16 mouse cellular contexts compared by ENCODE assay signal in genomic region chr16:51916337-51916736, GRCm38 (mm10).
DNase-seq lines count a peak whose midpoint lies in the region; ATAC-seq and TF ChIP-seq lines count a peak whose summit lies in the region.
"Had no signal": no experiment of that assay in that cellular context is flagged by ENCODE, and none has a peak within 500 bp of the region (broad histone marks: within the 10 kb centered on the region; RNA-seq: fewer than 3 reads in every experiment).

No protein-coding gene starts in this region.

- H3K4me1 ChIP-seq in heart, embryonic 13.5 days = peaks cover 13% of the 10 kb centered on the region
- H3K4me1 ChIP-seq in embryonic facial prominence, embryonic 13.5 days = peaks cover 22% of the 10 kb centered on the region
- H3K4me1 ChIP-seq in midbrain, embryonic 11.5 days (ENCODE audit: control insufficient read depth, insufficient read depth, low read length) = peaks cover 7% of the 10 kb centered on the region

- DNase-seq in heart, postnatal 36 days = no peak
- peak; percentile 41 for DNase-seq in brain, embryonic 14.5 days (ENCODE audit: low read depth)
- no peak for DNase-seq in midbrain, embryonic 11.5 days (ENCODE audit: low spot score, missing footprints)
- DNase-seq in spleen, adult 12 weeks (ENCODE audit: low spot score) = no peak
- DNase-seq in B cell, adult 2 months = no peak
- DNase-seq: adrenal gland, postnatal 36 days; gastrocnemius, postnatal 10 days; lung, postnatal 36 days; spleen, adult 18-20 months had no signal

- H3K9me3 ChIP-seq in heart, embryonic 13.5 days = 0 out of 2 replicates have a peak, but pooled peaks cover 4% of the 10 kb centered on the region
- H3K9me3 ChIP-seq in embryonic facial prominence, embryonic 13.5 days = no peaks in the 10 kb centered on the region
- H3K9me3 ChIP-seq in midbrain, embryonic 11.5 days (ENCODE audit: control insufficient read depth, low read length) = no peaks in the 10 kb centered on the region
- H3K9me3 ChIP-seq: embryonic facial prominence, embryonic 12.5 days; heart, embryonic 10.5 days had no signal

- intact Hi-C loops in heart, postnatal 36 days (cut with DNase I) = no loop called here

- WGBS in heart, embryonic 13.5 days = 29% methylated on average over 5 of the region's 5 CpGs
- 45% methylated on average over 5 of the region's 5 CpGs for WGBS in embryonic facial prominence, embryonic 13.5 days
- WGBS in midbrain, embryonic 11.5 days = 63% methylated on average over 5 of the region's 5 CpGs

- TF ChIP-seq CTCF in brain, embryonic 14.5 days (IDR thresholded peaks at IDR 0.05; ENCODE audit: borderline replicate concordance, extremely low read depth, insufficient read depth, insufficient read length) = no peak

- TF ChIP-seq POLR2A in brain, embryonic 14.5 days (IDR thresholded peaks at IDR 0.05; ENCODE audit: borderline replicate concordance, extremely low read depth, insufficient read depth, insufficient read length, poor library complexity, severe bottlenecking) = no peak

- H3K9ac ChIP-seq in heart, embryonic 13.5 days = no peak overlapping the region
- H3K9ac ChIP-seq in embryonic facial prominence, embryonic 13.5 days = no peak overlapping the region
- no peak overlapping the region for H3K9ac ChIP-seq in midbrain, embryonic 11.5 days (ENCODE audit: low read length)
- H3K9ac ChIP-seq: embryonic facial prominence, embryonic 12.5 days had no signal

- H3K4me2 ChIP-seq in heart, embryonic 13.5 days = peak overlapping the region; percentile 31
- H3K4me2 ChIP-seq in embryonic facial prominence, embryonic 13.5 days = peak overlapping the region; percentile 28; the same call in 1 of the 2 replicates
- H3K4me2 ChIP-seq in midbrain, embryonic 11.5 days = no peak overlapping the region

- H3K27me3 ChIP-seq in heart, embryonic 13.5 days (replicated peaks) = no peaks in the 10 kb centered on the region
- H3K27me3 ChIP-seq in embryonic facial prominence, embryonic 13.5 days = no peaks in the 10 kb centered on the region
- H3K27me3 ChIP-seq in midbrain, embryonic 11.5 days (ENCODE audit: control insufficient read depth, insufficient read depth, low read length) = no peaks in the 10 kb centered on the region
- H3K27me3 ChIP-seq: CH12.LX; embryonic facial prominence, embryonic 12.5 days had no signal

- ATAC-seq in heart, embryonic 13.5 days (ENCODE audit: extremely low read depth, insufficient number of reproducible peaks, low FRiP score, low TSS enrichment) = no peak
- no peak for ATAC-seq in embryonic facial prominence, embryonic 13.5 days (ENCODE audit: insufficient number of reproducible peaks, insufficient read depth, low FRiP score, low TSS enrichment, low read depth)
- peak; percentile 46; the same call in 1 of the 2 replicates for ATAC-seq in midbrain, embryonic 11.5 days (ENCODE audit: low FRiP score)
- ATAC-seq: activated CD4-positive, CD25-positive, alpha-beta regulatory T cell, adult 4 months; inflammation-experienced regulatory T-cells, adult 6 months had no signal

- H3K36me3 ChIP-seq in heart, embryonic 13.5 days = no peaks in the 10 kb centered on the region
- no peaks in the 10 kb centered on the region for H3K36me3 ChIP-seq in embryonic facial prominence, embryonic 13.5 days
- H3K36me3 ChIP-seq in midbrain, embryonic 11.5 days (ENCODE audit: control insufficient read depth, insufficient read depth, low read length) = no peaks in the 10 kb centered on the region
- H3K36me3 ChIP-seq: embryonic facial prominence, embryonic 12.5 days; heart, embryonic 10.5 days had no signal

- no peak overlapping the region for H3K27ac ChIP-seq in heart, embryonic 13.5 days (replicated peaks)
- H3K27ac ChIP-seq in embryonic facial prominence, embryonic 13.5 days = peak overlapping the region; percentile 35; the same call in 1 of the 2 replicates
- peak overlapping the region; percentile 42; the same call in 1 of the 2 replicates for H3K27ac ChIP-seq in midbrain, embryonic 11.5 days (ENCODE audit: low read depth, low read length)
- H3K27ac ChIP-seq: embryonic facial prominence, embryonic 12.5 days; heart, embryonic 10.5 days had no signal

- no peak overlapping the region for H3K4me3 ChIP-seq in heart, embryonic 13.5 days
- H3K4me3 ChIP-seq in embryonic facial prominence, embryonic 13.5 days = no peak overlapping the region
- no peak overlapping the region for H3K4me3 ChIP-seq in midbrain, embryonic 11.5 days (ENCODE audit: low read depth, low read length)
- H3K4me3 ChIP-seq: embryonic facial prominence, embryonic 12.5 days; heart, embryonic 10.5 days had no signal
